Mouse (Mus musculus) cerebellum, adult 2 months (tissue): Measurements from ENCODE around the gene Aoc1.

Experiments used
- CTCF ChIP-seq: fragments of 200-500 bp; IDR thresholded peaks from 2 replicates; pipeline ENCODE4 v1.5.1; 2011; ENCODE audit warnings: low read depth, mild to moderate bottlenecking, control low read depth, low read length, moderate library complexity, borderline replicate concordance; ENCODE audit not compliant: insufficient read depth
- POLR2A ChIP-seq: fragments of 200-500 bp; IDR thresholded peaks from 2 replicates; pipeline ENCODE4 v1.6.1; 2011; ENCODE audit warnings: low read length, control low read depth, borderline replicate concordance; ENCODE audit not compliant: insufficient read depth

DNA sequence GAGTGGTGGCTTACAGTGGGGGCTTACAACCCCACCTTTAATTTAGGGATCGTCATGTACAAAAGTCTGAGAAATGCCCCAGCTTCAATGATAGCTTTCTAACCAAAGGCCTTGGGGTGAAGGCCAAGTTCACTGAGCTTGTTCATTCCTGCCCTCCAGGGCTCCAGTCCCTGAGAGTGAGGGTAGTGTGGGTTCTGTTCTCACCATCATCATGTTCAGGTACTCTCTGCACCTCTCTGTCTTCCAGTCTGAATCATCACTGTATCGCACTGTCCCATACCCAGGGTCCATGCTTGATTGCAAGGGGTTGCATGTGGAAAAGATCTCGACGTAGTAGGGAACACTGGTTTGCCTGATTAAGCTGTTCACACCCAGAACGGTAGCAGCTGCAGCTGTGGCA lies 37.5 kb upstream of the Aoc1 start:
- no peak for TF ChIP-seq CTCF
- no peak for TF ChIP-seq POLR2A
